Mouse (Mus musculus): Measurements from ENCODE around the gene 3100002H09Rik. TPM values are rescaled to one million over a fixed set of nuclear protein-coding genes. Genes with fewer than 3 reads are reported as not detected.

Gene 3100002H09Rik
- polyA plus RNA-seq, 1 experiment from 2014 or later, result not detected

DNA sequence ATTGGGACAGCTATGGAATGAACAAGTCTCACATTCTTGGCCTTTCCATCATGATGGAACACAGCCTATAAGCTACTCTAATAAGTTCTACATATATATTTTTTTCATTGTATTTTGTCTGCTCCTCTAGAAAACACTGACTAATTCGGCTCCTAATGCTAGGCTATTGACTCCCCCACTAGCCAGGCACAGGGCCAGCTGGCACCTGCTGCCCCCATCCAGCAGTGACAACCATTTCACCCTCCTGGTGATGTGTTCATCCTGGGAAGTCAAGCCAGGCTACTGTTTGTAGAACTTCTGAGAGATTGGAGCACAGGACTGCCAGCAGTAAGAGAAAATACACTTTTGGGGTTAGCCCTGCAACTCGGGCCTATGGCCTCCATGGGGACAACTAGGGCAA, 537 bp downstream of the 3100002H09Rik start:
- H3K36me3 ChIP-seq, result no peaks in the 10 kb centered on the region
- WGBS, result 74% methylated on average over 2 of the region's 2 CpGs
- H3K4me2 ChIP-seq (replicated peaks), result no peak overlapping the region
- H3K27ac ChIP-seq, result no peak overlapping the region
- no peaks in the 10 kb centered on the region for H3K27me3 ChIP-seq (replicated peaks)
- H3K4me3 ChIP-seq (replicated peaks), result no peak overlapping the region
- no peaks in the 10 kb centered on the region for H3K9me3 ChIP-seq
- H3K9ac ChIP-seq, result no peak overlapping the region
- H3K4me1 ChIP-seq (replicated peaks), result no peaks in the 10 kb centered on the region
- ATAC-seq, result no peak

DNA sequence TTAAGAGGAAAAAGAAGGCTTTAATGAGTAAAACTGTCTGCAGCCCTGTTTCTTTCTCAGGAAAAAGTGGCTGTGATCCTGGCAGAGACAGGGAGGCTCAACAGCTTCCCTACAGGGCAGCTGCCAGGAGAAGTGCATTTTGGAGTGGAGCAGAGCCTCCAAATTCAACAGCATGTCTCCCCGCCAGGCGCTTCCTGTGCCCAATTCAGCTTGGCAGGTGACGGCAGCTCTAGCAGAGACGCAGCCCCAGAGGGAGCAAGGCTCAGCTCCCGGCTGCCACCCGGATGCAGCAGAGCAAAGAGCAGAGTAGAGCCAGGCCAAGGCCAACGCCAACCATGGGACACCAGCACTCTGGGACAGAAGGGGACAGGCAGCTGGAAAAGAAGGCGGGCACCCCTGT, 3.4 kb downstream of the 3100002H09Rik start:
- peaks cover 6% of the 10 kb centered on the region; the same call in 1 of the 2 replicates for H3K27me3 ChIP-seq (replicated peaks)
- no peak overlapping the region for H3K4me3 ChIP-seq (replicated peaks)
- H3K4me2 ChIP-seq (replicated peaks), result no peak overlapping the region
- H3K9me3 ChIP-seq, result no peaks in the 10 kb centered on the region
- WGBS, result 65% methylated on average over 8 of the region's 8 CpGs
- H3K4me1 ChIP-seq (replicated peaks), result no peaks in the 10 kb centered on the region
- no peak overlapping the region for H3K9ac ChIP-seq
- ATAC-seq, result no peak
- no peaks in the 10 kb centered on the region for H3K36me3 ChIP-seq
- no peak overlapping the region for H3K27ac ChIP-seq

- Histone ChIP-seq H3K4me1 (replicated peaks) (no peaks in the 10 kb centered on the region), H3K36me3 (no peaks in the 10 kb centered on the region), H3K27ac (no peak overlapping the region), H3K27me3 (replicated peaks) (peaks cover 6% of the 10 kb centered on the region; the same call in 1 of the 2 replicates), H3K9ac (no peak overlapping the region), H3K4me3 (replicated peaks) (no peak overlapping the region), H3K4me2 (replicated peaks) (no peak overlapping the region), H3K9me3 (no peaks in the 10 kb centered on the region)
- ATAC-seq, result peak; percentile 71; the same call in 1 of the 2 replicates
- 80% methylated on average over 3 of the region's 3 CpGs for WGBS
Measured at GRCm38 (mm10) chr4:124606180-124606579, 4.4 kb downstream of the 3100002H09Rik start.

- no peak overlapping the region for H3K27ac ChIP-seq
- H3K4me2 ChIP-seq (replicated peaks), result no peak overlapping the region
- H3K27me3 ChIP-seq (replicated peaks), result peaks cover 6% of the 10 kb centered on the region; the same call in 1 of the 2 replicates
- WGBS, result 60% methylated on average over 5 of the region's 5 CpGs
- H3K9me3 ChIP-seq, result no peaks in the 10 kb centered on the region
- H3K4me1 ChIP-seq (replicated peaks), result no peaks in the 10 kb centered on the region
- ATAC-seq, result no peak; the same call in 1 of the 2 replicates
- H3K9ac ChIP-seq, result no peak overlapping the region
- no peak overlapping the region for H3K4me3 ChIP-seq (replicated peaks)
- H3K36me3 ChIP-seq, result no peaks in the 10 kb centered on the region
Measured at GRCm38 (mm10) chr4:124605255-124605654, 5.3 kb downstream of the 3100002H09Rik start.

DNA sequence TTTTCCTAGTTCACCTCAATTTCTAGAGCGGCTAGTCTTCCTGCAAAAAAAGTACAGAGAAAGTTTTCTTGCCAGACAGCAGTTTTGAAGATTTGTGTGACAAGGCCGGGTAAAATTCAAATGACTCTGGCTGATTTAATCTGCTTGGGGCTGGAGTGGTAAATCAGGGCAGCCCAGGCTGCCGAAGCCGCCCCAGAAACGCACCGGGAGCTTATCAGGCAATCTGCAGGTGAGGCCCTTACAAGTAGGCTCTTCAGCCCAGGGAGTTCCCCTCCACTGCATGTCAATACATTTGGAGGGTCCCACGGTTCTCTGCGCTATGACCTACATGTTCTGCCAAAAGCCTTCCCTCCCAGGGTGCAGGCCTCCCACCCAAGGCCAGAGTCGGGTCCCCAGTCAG, 6.9 kb downstream of the 3100002H09Rik start:
- Histone ChIP-seq H3K27ac (no peak overlapping the region), H3K36me3 (no peaks in the 10 kb centered on the region), H3K4me1 (replicated peaks) (no peaks in the 10 kb centered on the region), H3K9me3 (no peaks in the 10 kb centered on the region), H3K4me3 (replicated peaks) (no peak overlapping the region), H3K27me3 (replicated peaks) (peaks cover 6% of the 10 kb centered on the region; the same call in 1 of the 2 replicates), H3K4me2 (replicated peaks) (no peak overlapping the region), H3K9ac (no peak overlapping the region)
- ATAC-seq, result no peak
- WGBS, result 11% methylated on average over 9 of the region's 9 CpGs

- WGBS, result 73% methylated on average over 9 of the region's 9 CpGs
Measured at GRCm38 (mm10) chr4:124595929-124596328, 14.7 kb downstream of the 3100002H09Rik start.

GRCm38 (mm10) chr4:124594933-124595332, 15.7 kb downstream of the 3100002H09Rik start:
- H3K9ac ChIP-seq, result no peak overlapping the region
- no peaks in the 10 kb centered on the region for H3K9me3 ChIP-seq
- no peak for ATAC-seq
- 0 out of 2 replicates have a peak overlapping the region, but pooled peaks have one; percentile 11 for H3K4me2 ChIP-seq (replicated peaks)
- WGBS, result 45% methylated on average over 13 of the region's 13 CpGs
- H3K4me3 ChIP-seq (replicated peaks), result no peak overlapping the region
- no peaks in the 10 kb centered on the region for H3K36me3 ChIP-seq
- no peaks in the 10 kb centered on the region for H3K4me1 ChIP-seq (replicated peaks)
- no peak overlapping the region for H3K27ac ChIP-seq
- H3K27me3 ChIP-seq (replicated peaks), result 0 out of 2 replicates have a peak, but pooled peaks cover 3% of the 10 kb centered on the region

More at GRCm38 (mm10) chr4:124595929-124596328, 14.7 kb downstream of the 3100002H09Rik start:
- no peak overlapping the region for H3K9ac ChIP-seq
- H3K36me3 ChIP-seq, result no peaks in the 10 kb centered on the region
- no peak overlapping the region for H3K27ac ChIP-seq
- H3K9me3 ChIP-seq, result no peaks in the 10 kb centered on the region
- 0 out of 2 replicates have a peak, but pooled peaks cover 3% of the 10 kb centered on the region for H3K27me3 ChIP-seq (replicated peaks)
- H3K4me1 ChIP-seq (replicated peaks), result no peaks in the 10 kb centered on the region
- ATAC-seq, result no peak
- no peak overlapping the region for H3K4me2 ChIP-seq (replicated peaks)
- H3K4me3 ChIP-seq (replicated peaks), result no peak overlapping the region

GRCm38 (mm10) chr4:124593691-124594090, 16.9 kb downstream of the 3100002H09Rik start:
- 0 out of 2 replicates have a peak, but pooled peaks cover 3% of the 10 kb centered on the region for H3K27me3 ChIP-seq (replicated peaks)
- H3K4me2 ChIP-seq (replicated peaks), result no peak overlapping the region
- no peak overlapping the region for H3K4me3 ChIP-seq (replicated peaks)
- no peaks in the 10 kb centered on the region for H3K9me3 ChIP-seq
- no peaks in the 10 kb centered on the region for H3K36me3 ChIP-seq
- WGBS, result 45% methylated on average over 9 of the region's 9 CpGs
- no peak overlapping the region for H3K9ac ChIP-seq
- H3K27ac ChIP-seq, result no peak overlapping the region
- no peaks in the 10 kb centered on the region for H3K4me1 ChIP-seq (replicated peaks)
- no peak for ATAC-seq

DNA sequence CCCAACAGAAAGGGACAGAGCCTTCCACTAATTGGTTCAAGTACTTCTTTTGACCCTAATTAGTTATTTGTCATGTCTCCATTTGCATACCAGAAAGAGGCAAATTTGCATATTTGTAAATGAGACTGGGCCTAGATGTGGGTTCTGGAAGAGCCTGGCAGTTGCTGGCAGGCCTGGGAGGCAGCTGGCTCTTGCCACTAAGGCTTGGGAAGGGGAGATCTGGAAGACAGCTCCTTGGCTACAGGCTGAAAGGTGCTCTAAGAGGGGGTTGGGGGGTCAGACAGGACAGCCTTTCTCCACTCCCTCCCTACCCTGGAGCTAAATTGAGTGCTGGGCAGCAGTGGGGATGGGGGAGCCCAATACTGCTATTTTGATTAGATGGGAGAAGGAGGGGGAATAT, 17.4 kb downstream of the 3100002H09Rik start:
- H3K9ac ChIP-seq, result no peak overlapping the region
- ATAC-seq, result no peak
- H3K4me3 ChIP-seq (replicated peaks), result no peak overlapping the region
- no peaks in the 10 kb centered on the region for H3K4me1 ChIP-seq (replicated peaks)
- no peaks in the 10 kb centered on the region for H3K36me3 ChIP-seq
- H3K4me2 ChIP-seq (replicated peaks), result no peak overlapping the region
- no peaks in the 10 kb centered on the region for H3K9me3 ChIP-seq
- 0 out of 2 replicates have a peak, but pooled peaks cover 3% of the 10 kb centered on the region for H3K27me3 ChIP-seq (replicated peaks)
- H3K27ac ChIP-seq, result no peak overlapping the region

- no peak overlapping the region for H3K4me3 ChIP-seq (replicated peaks)
- no peak overlapping the region for H3K9ac ChIP-seq
- no peaks in the 10 kb centered on the region for H3K4me1 ChIP-seq (replicated peaks)
- no peaks in the 10 kb centered on the region for H3K36me3 ChIP-seq
- H3K9me3 ChIP-seq, result no peaks in the 10 kb centered on the region
- no peak overlapping the region for H3K27ac ChIP-seq
- peaks cover 3% of the 10 kb centered on the region; the same call in 1 of the 2 replicates for H3K27me3 ChIP-seq (replicated peaks)
- no peak for ATAC-seq
- H3K4me2 ChIP-seq (replicated peaks), result no peak overlapping the region
- WGBS, result 83% methylated on average over 5 of the region's 5 CpGs
Measured at GRCm38 (mm10) chr4:124592241-124592640, 18.4 kb downstream of the 3100002H09Rik start.

DNA sequence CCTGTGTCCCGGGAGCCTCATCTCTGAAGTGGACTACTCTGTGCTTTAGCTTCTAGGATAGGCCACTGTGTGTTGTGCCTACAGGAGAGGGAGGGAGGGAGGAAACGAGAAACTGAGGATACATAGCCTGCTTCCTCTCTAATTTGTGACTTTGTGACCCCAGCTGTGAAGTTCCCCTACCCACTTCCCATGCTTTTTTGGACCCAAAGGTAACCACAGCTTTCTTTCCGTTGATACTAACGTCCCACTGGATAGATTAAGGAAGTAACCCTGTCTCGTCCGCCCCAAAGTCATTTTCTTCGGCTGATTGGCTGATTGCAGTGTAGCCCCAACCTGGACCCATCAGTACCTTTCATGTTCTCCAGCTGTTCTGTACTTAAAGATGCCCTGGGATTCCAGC, 29.9 kb downstream of the 3100002H09Rik start:
- no peaks in the 10 kb centered on the region for H3K36me3 ChIP-seq
- H3K4me1 ChIP-seq (replicated peaks), result 0 out of 2 replicates have a peak, but pooled peaks cover 3% of the 10 kb centered on the region
- H3K4me3 ChIP-seq (replicated peaks), result no peak overlapping the region
- peaks cover 19% of the 10 kb centered on the region for H3K27me3 ChIP-seq (replicated peaks)
- H3K9ac ChIP-seq, result no peak overlapping the region
- no peak for ATAC-seq
- no peaks in the 10 kb centered on the region for H3K9me3 ChIP-seq
- no peak overlapping the region for H3K4me2 ChIP-seq (replicated peaks)
- H3K27ac ChIP-seq, result no peak overlapping the region
- 75% methylated on average over 7 of the region's 7 CpGs for WGBS

DNA sequence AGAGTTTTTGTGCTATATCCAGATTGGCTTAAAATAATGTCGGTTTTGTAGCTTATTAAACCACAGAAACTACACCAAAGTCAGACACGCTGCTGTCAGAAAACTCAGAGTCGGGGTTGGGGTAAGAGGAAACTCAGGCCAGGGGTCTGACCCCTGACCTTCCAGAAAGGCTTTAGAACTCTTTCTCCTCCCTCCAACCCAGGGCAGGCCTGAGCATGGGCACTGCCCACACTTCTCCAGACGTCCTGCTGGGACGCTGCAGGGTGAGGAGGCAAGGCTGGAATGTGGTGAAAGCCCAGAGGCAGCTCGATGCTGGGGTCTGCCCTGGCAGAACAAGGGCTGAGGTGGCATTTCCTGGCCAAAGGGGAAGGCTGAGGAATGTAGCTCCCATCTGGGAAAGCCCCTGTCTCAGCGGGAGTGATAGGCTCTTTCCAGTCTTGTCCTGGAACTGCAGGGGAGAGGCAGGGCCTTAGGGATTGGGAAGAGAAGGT, 34.6 kb downstream of the 3100002H09Rik start:
- H3K9ac ChIP-seq, result no peak overlapping the region
- H3K4me2 ChIP-seq (replicated peaks), result peak overlapping the region; percentile 77
- no peaks in the 10 kb centered on the region for H3K36me3 ChIP-seq
- H3K9me3 ChIP-seq, result no peaks in the 10 kb centered on the region
- 0 out of 2 replicates have a peak, but pooled peaks cover 13% of the 10 kb centered on the region for H3K4me1 ChIP-seq (replicated peaks)
- no peak for ATAC-seq
- WGBS, result 18% methylated on average over 7 of the region's 7 CpGs
- peaks cover 54% of the 10 kb centered on the region for H3K27me3 ChIP-seq (replicated peaks)
- H3K4me3 ChIP-seq (replicated peaks), result peak overlapping the region; percentile 39; the same call in 1 of the 2 replicates
- H3K27ac ChIP-seq, result no peak overlapping the region

Data from intestine, embryonic 15.5 days (tissue).